8 mouse cellular contexts compared by ENCODE assay signal in the genomic region with DNA sequence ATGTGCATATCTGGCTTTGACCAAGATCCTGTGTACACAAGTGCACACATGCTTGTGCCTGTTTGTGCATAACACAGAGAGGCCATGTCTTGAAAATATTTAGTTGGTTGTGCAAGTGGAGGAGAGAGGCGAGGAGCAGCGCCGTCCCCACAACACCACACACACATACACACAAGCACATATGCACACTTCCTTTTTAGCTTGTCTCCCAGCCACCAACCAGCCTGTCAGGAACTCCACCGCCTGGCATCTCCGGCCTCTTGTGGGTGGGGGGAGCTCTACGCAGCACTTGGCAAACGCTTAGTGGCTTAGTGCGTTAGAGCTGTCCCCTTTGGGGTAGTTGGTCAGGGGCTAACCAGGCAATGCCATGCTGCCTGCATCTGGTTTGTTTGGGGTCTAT. TPM values are rescaled to one million over a fixed set of nuclear protein-coding genes. Genes with fewer than 3 reads are reported as not detected.
DNase-seq lines count a peak whose midpoint lies in the region; ATAC-seq lines count a peak whose summit lies in the region.

No protein-coding gene starts in this region.

- peak overlapping the region; percentile 69; the same call in 1 of the 2 replicates for H3K27ac ChIP-seq in kidney, embryonic 14.5 days (ENCODE audit: low read depth, low read length)

- H3K4me1 ChIP-seq in kidney, embryonic 14.5 days (ENCODE audit: control insufficient read depth, insufficient read depth, low read length) = peaks cover 32% of the 10 kb centered on the region

- peak overlapping the region; percentile 81 for H3K4me2 ChIP-seq in kidney, embryonic 14.5 days (replicated peaks; ENCODE audit: low read depth, low read length)

- 27% methylated on average over 8 of the region's 8 CpGs for WGBS in kidney, embryonic 14.5 days

- peak; percentile 40 for DNase-seq in cerebellum, adult 9-11 months
- no peak for DNase-seq in cerebellum, adult 11 months
- DNase-seq in right cerebral cortex, postnatal 10 days (ENCODE audit: low spot score in 2 of 2) = peak; percentile 53 to 69
- DNase-seq in right cerebral cortex, postnatal 4 days = no peak
- peak; percentile 67 for DNase-seq in lung, postnatal 10 days
- peak; percentile 39 for DNase-seq in thymus, postnatal 14 days
- no peak for DNase-seq in urinary bladder, postnatal 10 days (ENCODE audit: low spot score)

- ATAC-seq in kidney, embryonic 14.5 days (ENCODE audit: low FRiP score, low TSS enrichment) = no peak

- H3K9me3 ChIP-seq in kidney, embryonic 14.5 days (ENCODE audit: control insufficient read depth, low read length) = no peaks in the 10 kb centered on the region

- peak overlapping the region; percentile 88 for H3K4me3 ChIP-seq in kidney, embryonic 14.5 days (ENCODE audit: low read length)

- H3K36me3 ChIP-seq in kidney, embryonic 14.5 days (ENCODE audit: control insufficient read depth, insufficient read depth, low read length) = no peaks in the 10 kb centered on the region

- H3K9ac ChIP-seq in kidney, embryonic 14.5 days (ENCODE audit: low read depth, low read length) = peak overlapping the region; percentile 92; the same call in 1 of the 2 replicates

- H3K27me3 ChIP-seq in kidney, embryonic 14.5 days (ENCODE audit: control insufficient read depth, insufficient read depth, low read length) = no peaks in the 10 kb centered on the region

RNA-seq across cellular contexts. Expression of a gene that starts 1.2 kb away (rescaled TPM):
- 25.3 and 31.2 TPM in 2 replicates for polyA plus RNA-seq in kidney, embryonic 14.5 days (2014; fragmentation: Nextera tagmentation; extraction: Ambion mirVana)

Comparison
In these comparisons a context has a peak if more than half of its experiments do, and no peak if none do; other contexts are left out.
1. DNase-seq: peak in cerebellum, adult 9-11 months (single experiment), right cerebral cortex, postnatal 10 days (2 of 2), lung, postnatal 10 days (single experiment) and thymus, postnatal 14 days (single experiment); none in cerebellum, adult 11 months (single experiment), right cerebral cortex, postnatal 4 days (single experiment) and urinary bladder, postnatal 10 days (single experiment).